Mouse (Mus musculus): ENCODE measurements at regions not wholly inside any gene's neighbourhood (a gene's known extent, or its start where the extent isn't known, plus 50 kb on each side); places are given as distances from the start of the nearest gene placed in this dataset.

- TF ChIP-seq CTCF (IDR thresholded peaks at IDR 0.05; ENCODE audit: borderline replicate concordance, insufficient read depth, low read depth, low read length) = no peak
- TF ChIP-seq POLR2A (IDR thresholded peaks at IDR 0.05; ENCODE audit: borderline replicate concordance, insufficient read depth, low read length) = no peak
Observed at GRCm38 (mm10) chr16:72029273-72029672, 278.8 kb upstream of the Robo1 start.

All from cerebellum, adult 2 months (tissue).